Mouse (Mus musculus): ENCODE measurements around the gene Slit3.

Gene Slit3

GRCm38 (mm10) chr11:35587174-35587959, 466.3 kb downstream of the Slit3 start:
- DNase-seq (ENCODE audit: low spot score): no peak

DNA sequence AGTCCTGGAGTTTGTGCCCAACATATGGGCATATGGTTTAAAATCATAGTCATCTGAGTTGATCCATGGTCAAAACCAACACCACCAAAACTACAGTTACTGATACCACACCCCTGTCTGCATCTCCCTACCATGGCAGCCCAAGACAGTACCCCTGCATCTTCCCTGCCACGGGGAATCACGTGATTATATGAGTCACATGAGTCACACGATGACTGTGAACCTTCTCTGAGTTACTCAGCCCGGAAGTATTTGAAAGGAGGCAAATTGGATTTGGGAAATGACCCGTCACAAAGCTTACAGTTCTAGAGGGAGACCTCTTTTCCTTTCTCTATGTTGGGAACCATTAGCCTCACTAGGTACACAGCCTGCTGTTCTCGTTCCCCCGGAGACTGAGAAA, 468.9 kb downstream of the Slit3 start:
- no peak for DNase-seq (ENCODE audit: low spot score)

GRCm38 (mm10) chr11:35593146-35594034, 472.4 kb downstream of the Slit3 start:
- no peak for DNase-seq (ENCODE audit: low spot score)

GRCm38 (mm10) chr11:35596064-35596463, 475.0 kb downstream of the Slit3 start:
- DNase-seq (ENCODE audit: low spot score): no peak

DNA sequence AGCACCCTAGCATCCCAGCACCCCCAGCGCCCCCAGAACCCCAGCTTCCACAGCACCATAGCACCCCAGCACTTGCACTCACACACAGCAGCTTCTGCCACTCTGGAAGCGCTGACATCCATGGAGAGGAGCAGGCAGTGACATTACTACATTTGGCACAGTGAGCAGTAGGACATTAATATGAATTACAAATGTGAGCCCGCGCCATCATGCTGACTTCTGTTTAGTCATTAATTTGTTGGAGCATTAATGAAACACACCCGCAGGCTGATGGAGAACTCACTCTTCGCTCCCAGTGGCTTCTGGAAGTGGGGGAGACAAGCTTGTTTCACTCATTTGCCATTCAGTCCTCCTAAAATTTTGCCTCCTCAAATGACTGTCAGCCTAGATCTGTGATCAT, 476.9 kb downstream of the Slit3 start:
- DNase-seq (ENCODE audit: low spot score): no peak

GRCm38 (mm10) chr11:35598732-35599131, 477.7 kb downstream of the Slit3 start:
- no peak for DNase-seq (ENCODE audit: low spot score)

DNA sequence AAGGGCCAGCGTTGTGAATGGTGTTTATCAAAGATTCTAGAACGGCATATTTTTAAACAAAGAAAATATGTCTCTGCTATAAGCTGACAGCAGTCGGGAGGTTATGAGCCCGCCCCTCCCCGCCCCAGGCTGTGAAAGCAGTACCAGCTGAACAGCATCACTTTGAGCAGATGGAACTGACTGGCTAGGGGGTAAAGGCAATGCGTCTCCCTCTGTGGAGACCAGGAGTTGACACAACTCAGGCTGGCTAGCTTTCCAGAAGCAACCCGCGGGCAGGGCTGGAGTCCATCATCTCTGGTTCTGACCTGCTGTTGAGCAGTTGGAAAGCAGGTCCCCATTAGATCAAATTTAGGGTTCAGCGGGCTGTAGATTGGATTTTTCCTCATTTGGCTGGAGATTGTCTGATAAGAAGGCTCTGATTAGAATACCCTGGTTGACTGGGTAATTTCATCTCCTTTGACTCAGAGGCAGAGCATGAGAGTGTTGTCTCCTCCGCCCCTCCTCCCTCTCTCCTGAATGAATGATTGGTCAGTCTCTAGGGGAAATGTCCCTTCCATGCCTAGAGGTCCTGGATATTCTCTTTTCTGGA, 480.7 kb downstream of the Slit3 start:
- no peak for DNase-seq (ENCODE audit: low spot score)

GRCm38 (mm10) chr11:35602586-35602985, 481.6 kb downstream of the Slit3 start:
- DNase-seq (ENCODE audit: low spot score): no peak

DNA sequence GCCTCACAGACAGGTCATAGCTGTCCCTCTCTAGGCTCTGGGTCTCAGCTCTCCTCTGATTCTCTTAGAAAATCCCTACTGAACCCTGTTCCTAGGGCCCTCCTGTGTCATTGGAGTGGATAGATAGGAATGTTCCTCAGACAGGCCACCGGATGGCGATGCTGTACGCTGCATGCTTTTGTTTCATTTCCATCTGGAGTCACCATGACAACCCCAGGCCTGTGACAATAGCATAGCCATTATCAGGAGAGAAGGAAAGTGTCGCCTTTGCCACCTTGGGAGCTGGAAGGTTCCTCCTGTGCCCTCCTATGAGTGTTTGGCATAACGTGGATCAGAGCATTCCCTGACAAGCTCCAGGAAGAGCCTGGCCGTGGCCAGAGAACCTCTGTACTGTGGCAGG, 482.9 kb downstream of the Slit3 start:
- DNase-seq (ENCODE audit: low spot score): no peak

DNA sequence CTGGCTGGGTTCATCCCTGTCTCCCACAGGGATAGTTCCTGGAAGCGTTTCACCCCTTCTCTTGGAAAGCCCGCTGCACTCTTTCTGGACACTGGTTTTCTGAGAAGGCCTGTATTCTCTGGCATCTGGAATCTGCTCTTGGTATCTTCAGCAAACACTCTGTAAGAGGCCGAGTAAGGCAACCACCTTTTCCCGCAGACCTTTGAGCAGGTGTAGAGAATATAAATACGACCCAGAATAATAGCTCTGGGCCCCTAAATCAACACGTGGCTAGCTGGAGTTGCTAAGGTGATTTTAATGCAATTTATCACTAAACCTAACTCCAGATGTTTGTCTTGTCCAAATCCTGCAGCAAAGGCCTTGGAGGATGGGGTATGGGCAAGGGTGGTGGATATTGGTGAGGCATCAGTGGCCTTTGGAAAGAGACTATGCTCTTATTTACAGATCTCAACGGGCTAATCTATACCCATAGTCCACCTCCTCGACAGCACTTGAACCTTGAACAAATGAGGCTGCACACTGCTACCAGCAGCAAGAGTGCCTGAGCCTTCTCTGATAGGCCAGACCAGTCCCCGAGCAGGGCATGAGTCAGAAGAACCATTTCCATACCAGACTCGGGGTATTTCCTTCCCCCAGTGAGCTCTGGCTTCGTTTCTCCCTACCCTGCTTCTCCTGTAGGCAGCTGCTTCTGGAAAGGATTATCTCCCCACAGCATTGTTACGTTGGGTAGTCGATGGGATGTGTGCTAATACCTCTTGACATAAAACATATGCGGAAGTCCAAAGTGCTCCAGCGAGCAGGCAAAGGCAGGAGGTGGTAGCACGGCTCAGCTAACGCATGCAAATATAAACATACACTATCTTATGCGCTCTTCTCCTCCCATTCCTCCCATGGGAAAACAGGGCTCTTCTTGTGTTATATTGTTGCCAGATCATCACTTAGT, 484.1 kb downstream of the Slit3 start:
- no peak for DNase-seq (ENCODE audit: low spot score)

- no peak for DNase-seq (ENCODE audit: low spot score)
These were observed 486.2 kb downstream of the Slit3 start for GRCm38 (mm10) chr11:35607191-35607590.

GRCm38 (mm10) chr11:35608794-35609193, 487.8 kb downstream of the Slit3 start:
- DNase-seq (ENCODE audit: low spot score): no peak

DNA sequence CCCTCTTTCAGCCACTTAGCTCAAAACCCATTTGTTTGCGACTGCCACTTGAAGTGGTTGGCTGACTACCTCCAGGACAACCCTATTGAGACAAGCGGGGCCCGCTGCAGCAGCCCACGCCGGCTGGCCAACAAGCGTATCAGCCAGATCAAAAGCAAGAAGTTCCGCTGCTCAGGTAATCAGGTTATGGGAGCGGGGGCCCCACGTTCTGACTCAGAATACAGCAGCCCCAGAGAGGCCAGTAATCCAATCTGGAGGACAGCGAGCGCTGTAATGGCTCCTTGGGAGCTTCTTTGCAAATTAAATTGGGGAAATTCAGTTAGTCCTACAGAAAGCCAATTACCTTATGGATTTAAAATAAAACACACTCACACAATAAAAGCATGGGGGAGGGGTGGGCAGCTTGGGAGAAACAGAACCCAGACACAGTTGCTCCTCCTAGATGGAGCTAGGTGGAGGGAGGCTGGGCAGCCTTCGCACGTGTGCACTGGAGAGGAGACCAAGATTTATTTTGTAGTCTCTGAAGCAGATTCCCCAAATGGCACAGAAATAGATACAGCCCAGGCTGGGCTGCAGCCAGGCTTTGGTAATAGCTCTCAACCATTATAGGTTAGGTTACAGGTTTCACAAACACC, 491.4 kb downstream of the Slit3 start:
- no peak for DNase-seq (ENCODE audit: low spot score)

DNA sequence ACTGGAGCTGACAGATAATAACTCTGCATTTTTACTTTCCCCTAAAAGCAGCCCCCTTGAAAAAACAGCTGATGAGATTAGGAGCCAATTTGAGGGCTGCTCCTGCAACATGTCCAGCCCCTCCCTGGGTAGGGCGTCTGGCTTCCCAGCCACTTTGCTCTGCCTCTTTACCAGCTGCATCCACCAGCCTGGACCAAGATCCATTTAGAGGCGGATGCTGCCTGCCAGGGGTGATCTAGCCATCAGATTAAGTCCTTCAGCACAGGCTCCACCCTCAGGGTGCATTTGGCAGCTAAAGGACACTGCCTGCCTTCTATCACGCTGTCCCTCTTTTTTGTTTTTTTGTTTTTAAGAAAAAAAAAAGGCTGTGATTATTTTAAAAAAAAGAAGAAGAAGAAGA, 493.5 kb downstream of the Slit3 start:
- no peak for DNase-seq (ENCODE audit: low spot score)

DNA sequence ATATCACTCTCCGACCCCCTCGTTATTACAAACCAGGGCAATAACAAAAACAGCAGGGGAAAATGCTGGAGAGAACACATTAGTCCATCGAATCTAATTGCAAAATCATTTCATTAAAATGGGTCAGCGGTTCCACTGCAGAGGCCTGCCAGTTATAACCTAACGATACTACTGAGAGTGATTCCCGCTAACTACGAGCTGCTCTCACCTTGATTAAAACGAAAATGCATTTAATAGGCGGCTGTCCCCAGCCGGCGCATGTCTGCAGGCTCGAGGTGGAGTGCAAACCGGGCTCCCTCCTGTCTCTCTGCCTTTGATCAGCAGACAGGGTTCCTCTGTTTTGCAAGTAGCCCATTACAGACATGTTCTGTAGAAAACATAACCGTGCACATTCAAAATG, 498.4 kb downstream of the Slit3 start:
- DNase-seq (ENCODE audit: low spot score): no peak

GRCm38 (mm10) chr11:35622736-35623135, 501.7 kb downstream of the Slit3 start:
- no peak for DNase-seq (ENCODE audit: low spot score)

DNA sequence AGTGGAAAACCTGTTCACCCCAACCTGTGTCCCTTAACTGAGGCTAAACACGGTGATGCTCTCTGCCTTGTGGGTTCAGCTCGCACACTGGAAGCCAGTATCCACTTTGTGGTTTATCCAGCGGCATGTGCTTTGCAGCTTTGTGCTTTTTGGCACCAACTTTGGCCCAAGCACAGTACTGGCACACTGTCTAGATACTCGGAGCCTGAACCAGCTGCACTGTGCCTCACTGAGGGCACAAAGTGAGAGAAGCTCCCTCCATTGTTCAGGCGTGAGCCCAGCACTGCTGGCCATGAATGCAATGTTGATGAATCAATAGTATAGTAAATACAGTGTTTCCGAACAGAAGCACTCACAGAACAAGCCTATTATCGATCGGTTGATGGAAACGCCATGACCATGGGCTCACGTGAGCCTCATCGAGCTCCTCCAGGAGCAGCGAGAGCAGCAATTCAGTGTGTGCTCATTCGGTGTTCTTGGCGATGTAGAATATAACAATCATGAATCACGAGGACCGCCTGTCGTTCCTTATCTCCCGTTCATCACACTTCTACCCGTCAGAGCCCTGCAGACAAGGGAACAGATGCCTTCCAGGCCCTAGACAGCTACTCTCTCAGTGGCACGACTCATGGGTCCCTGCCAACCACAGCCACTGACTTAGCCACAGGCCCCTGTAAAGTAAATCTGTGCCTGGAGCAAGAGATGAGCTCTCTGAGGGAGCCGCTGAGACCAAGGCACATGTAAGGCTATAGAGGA, 503.7 kb downstream of the Slit3 start:
- no peak for DNase-seq (ENCODE audit: low spot score)

GRCm38 (mm10) chr11:35625576-35625975, 504.6 kb downstream of the Slit3 start:
- no peak for DNase-seq (ENCODE audit: low spot score)

DNA sequence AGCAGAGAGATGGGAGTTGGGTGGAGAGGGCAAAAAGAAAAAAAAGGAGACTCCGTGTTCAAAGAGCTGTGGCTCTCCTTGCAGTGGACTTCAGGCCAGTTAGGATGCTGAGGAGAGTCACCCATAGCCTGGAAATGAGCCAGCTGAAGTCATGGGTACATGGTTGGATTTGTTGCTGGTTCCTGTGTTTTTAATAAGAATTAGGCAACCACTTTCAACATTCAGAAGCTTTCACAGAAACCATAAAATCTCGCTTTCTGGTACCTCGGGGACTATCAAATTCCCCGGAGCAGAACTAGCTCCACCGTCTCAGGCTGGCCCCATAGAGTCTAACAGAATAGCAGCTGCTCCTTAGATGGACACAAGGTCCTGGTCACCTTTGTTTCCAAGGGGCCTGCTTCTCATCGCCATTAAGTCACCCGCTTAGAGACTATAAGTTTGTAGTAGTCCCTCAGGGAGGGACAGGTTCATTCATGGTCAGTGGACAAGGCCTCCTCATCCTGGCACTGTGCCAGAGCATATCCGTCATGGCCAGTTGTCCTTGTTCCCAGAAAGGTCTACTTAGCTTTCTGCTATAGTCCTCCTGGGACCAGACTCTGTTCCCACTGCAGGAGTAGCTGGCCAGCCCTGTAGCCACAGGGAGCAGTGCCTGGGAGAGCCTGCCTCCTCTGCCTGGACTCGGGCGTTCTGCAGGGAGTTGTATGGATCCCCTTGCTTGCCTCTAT, 505.3 kb downstream of the Slit3 start:
- no peak for DNase-seq (ENCODE audit: low spot score)

DNA sequence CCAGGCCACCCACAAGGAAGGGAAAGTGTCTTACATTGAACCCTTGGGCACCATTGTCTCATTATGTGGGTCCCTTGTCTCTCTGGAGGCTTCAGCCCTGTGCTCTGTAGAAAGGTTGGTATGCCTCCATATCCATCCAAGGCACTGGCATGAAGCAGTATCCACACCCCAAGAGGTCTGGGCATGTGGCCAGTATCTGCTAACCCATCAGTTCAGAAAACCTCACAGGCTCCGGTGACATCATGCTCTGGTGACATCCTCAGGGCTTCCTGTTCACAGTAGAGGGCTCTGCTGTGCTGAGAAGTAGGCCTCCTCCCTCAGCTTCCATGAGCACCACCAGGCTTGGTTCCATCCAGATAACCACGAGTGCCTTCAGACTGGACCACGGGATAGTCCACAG, 506.8 kb downstream of the Slit3 start:
- DNase-seq (ENCODE audit: low spot score): no peak

Data from c-Kit-positive CD71-positive TER-119-positive erythroid progenitor cells, embryonic 14.5 days (primary cell).